Mouse (Mus musculus) forebrain, postnatal 0 days (tissue): Measurements from ENCODE around the gene B020004J07Rik. TPM values are rescaled to one million over a fixed set of nuclear protein-coding genes. Genes with fewer than 3 reads are reported as not detected.
A peak's percentile ranks its signal among the peaks of the same experiment; 100 is the strongest.
"Not testable (repeated sequence)": the region's sequence is repeated elsewhere in the genome, so short reads cannot be mapped to it uniquely, and the experiment has no call there.

Experiments used
- ATAC-seq: fragments of 200-750 bp; cut with Nextera tagmentation; 2 replicates; pipeline ENCODE4 v1.8.0; 2017; ENCODE audit warnings: mild to moderate bottlenecking, moderate library complexity
- DNase-seq: peaks from one replicate; pipeline ENCODE4 v3.0.0-alpha.2; 2015
- H3K27ac ChIP-seq: fragments of 300-500 bp; sonication (generic); 2 replicates; pipeline ENCODE4 v1.5.1; 2014; ENCODE audit warnings: low read depth, mild to moderate bottlenecking, antibody characterized with exemption, low read length, moderate library complexity, mixed read lengths
- H3K27me3 ChIP-seq: fragments of 300-500 bp; sonication (generic); 2 replicates; pipeline ENCODE4 v1.6.1; 2014; ENCODE audit warnings: mild to moderate bottlenecking, low read length, mixed read lengths; ENCODE audit not compliant: insufficient read depth
- H3K36me3 ChIP-seq: fragments of 300-500 bp; sonication (generic); 2 replicates; pipeline ENCODE4 v1.6.1; 2014; ENCODE audit warnings: mild to moderate bottlenecking, moderate library complexity; ENCODE audit not compliant: insufficient read depth
- H3K4me1 ChIP-seq: fragments of 300-500 bp; sonication (generic); 2 replicates; pipeline ENCODE4 v1.6.1; 2014; ENCODE audit warnings: antibody characterized with exemption; ENCODE audit not compliant: insufficient read depth
- H3K4me2 ChIP-seq: fragments of 300-500 bp; sonication (generic); 2 replicates; pipeline ENCODE4 v1.6.1; 2014; ENCODE audit warnings: low read depth, mild to moderate bottlenecking, moderate library complexity
- H3K4me3 ChIP-seq: fragments of 300-500 bp; sonication (generic); 2 replicates; pipeline ENCODE4 v1.5.1; 2014; ENCODE audit warnings: low read depth, low read length, mixed read lengths
- H3K9ac ChIP-seq: fragments of 300-500 bp; sonication (generic); 2 replicates; pipeline ENCODE4 v1.6.1; 2014; ENCODE audit warnings: mild to moderate bottlenecking
- H3K9me3 ChIP-seq: fragments of 300-500 bp; sonication (generic); 2 replicates; pipeline ENCODE4 v1.6.1; 2016; ENCODE audit warnings: low read length
- CTCF ChIP-seq: sonication (generic); IDR thresholded peaks from 2 replicates; pipeline ENCODE4 v1.5.1; 2016; ENCODE audit warnings: antibody characterized with exemption, control low read depth, low read depth
- WGBS: fragments of 180-500 bp; shearing (Covaris S2); extraction: QIAGEN DNeasy Blood & Tissue Kit; methylation state at CpG from one replicate; pipeline ENCODE4 v1.1.7; 2014; 5-methylcytosine and 5-hydroxymethylcytosine counted together
- polyA plus RNA-seq: library from polyadenylated mRNA; unstranded; fragments of >200 nt; fragmentation: Nextera tagmentation; extraction: Ambion mirVana; gene quantifications from 2 replicates; pipeline ENCODE4 v1.2.1, GENCODE M21; 2015
- total RNA-seq: library from RNA; depleted of rRNA; stranded (reverse); fragments of >200 nt; gene quantifications from 2 replicates; pipeline ENCODE4 v1.2.3, GENCODE M21; 2014; rRNA removed

Gene B020004J07Rik
- not detected in 2 replicates for total RNA-seq
- polyA plus RNA-seq = not detected in 2 replicates

- H3K27me3 ChIP-seq, DNase-seq, H3K27ac ChIP-seq, H3K36me3 ChIP-seq, H3K9me3 ChIP-seq, ATAC-seq, H3K4me3 ChIP-seq, H3K4me2 ChIP-seq, H3K4me1 ChIP-seq, H3K9ac ChIP-seq: not testable (repeated sequence)
- WGBS = 94% methylated on average over 4 of the region's 4 CpGs
These were observed at the start of gene B020004J07Rik for GRCm38 (mm10) chr4:101843923-101844322. TSS of gene B020004J07Rik (minus strand) at chr4:101844023.

GRCm38 (mm10) chr4:101889377-101889776, 45.6 kb upstream of the B020004J07Rik start:
- Histone ChIP-seq H3K36me3 (no peaks in the 10 kb centered on the region), H3K4me3 (no peak overlapping the region), H3K27me3 (no peaks in the 10 kb centered on the region), H3K9ac (no peak overlapping the region), H3K4me2 (no peak overlapping the region), H3K9me3 (no peaks in the 10 kb centered on the region), H3K27ac (no peak overlapping the region), H3K4me1 (no peaks in the 10 kb centered on the region)
- TF ChIP-seq CTCF = no peak
- ATAC-seq (no peak), DNase-seq (no peak)

GRCm38 (mm10) chr4:101883641-101884040, 39.8 kb upstream of the B020004J07Rik start:
- no peak for TF ChIP-seq CTCF
- 48% methylated on average over 3 of the region's 3 CpGs for WGBS
- Histone ChIP-seq H3K4me1 (no peaks in the 10 kb centered on the region), H3K4me2 (no peak overlapping the region), H3K27ac (no peak overlapping the region), H3K9ac (no peak overlapping the region), H3K27me3 (no peaks in the 10 kb centered on the region), H3K4me3 (no peak overlapping the region), H3K36me3 (no peaks in the 10 kb centered on the region), H3K9me3 (no peaks in the 10 kb centered on the region)
- ATAC-seq (no peak), DNase-seq (no peak)

GRCm38 (mm10) chr4:101875687-101876086, 31.9 kb upstream of the B020004J07Rik start:
- H3K4me2 ChIP-seq, H3K4me1 ChIP-seq, H3K9me3 ChIP-seq, H3K36me3 ChIP-seq, ATAC-seq, H3K4me3 ChIP-seq, H3K27me3 ChIP-seq, DNase-seq, H3K9ac ChIP-seq, H3K27ac ChIP-seq: not testable (repeated sequence)
- 92% methylated on average over 15 of the region's 15 CpGs for WGBS

GRCm38 (mm10) chr4:101872031-101872430, 28.2 kb upstream of the B020004J07Rik start:
- not testable (repeated sequence) for H3K9ac ChIP-seq, H3K27me3 ChIP-seq, H3K4me2 ChIP-seq, H3K4me1 ChIP-seq, H3K36me3 ChIP-seq, H3K27ac ChIP-seq, H3K4me3 ChIP-seq, DNase-seq, ATAC-seq, H3K9me3 ChIP-seq
- 71% methylated on average over 2 of the region's 2 CpGs for WGBS

- no peaks in the 10 kb centered on the region for H3K4me1 ChIP-seq
- ATAC-seq = no peak
- H3K27me3 ChIP-seq = no peaks in the 10 kb centered on the region
- TF ChIP-seq CTCF = no peak
- no peak overlapping the region for H3K4me2 ChIP-seq
- no peaks in the 10 kb centered on the region for H3K9me3 ChIP-seq
- H3K4me3 ChIP-seq = no peak overlapping the region
- no peak overlapping the region for H3K27ac ChIP-seq
- H3K36me3 ChIP-seq = no peaks in the 10 kb centered on the region
- WGBS = 93% methylated on average over 6 of the region's 6 CpGs
- DNase-seq = no peak
- no peak overlapping the region for H3K9ac ChIP-seq
These were observed 18.5 kb upstream of the B020004J07Rik start for GRCm38 (mm10) chr4:101862289-101862688.

GRCm38 (mm10) chr4:101860873-101861272, 17.1 kb upstream of the B020004J07Rik start:
- H3K4me1 ChIP-seq = no peaks in the 10 kb centered on the region
- no peaks in the 10 kb centered on the region for H3K27me3 ChIP-seq
- no peak overlapping the region for H3K9ac ChIP-seq
- DNase-seq = peak; percentile 42
- ATAC-seq = peak; percentile 78
- no peaks in the 10 kb centered on the region for H3K9me3 ChIP-seq
- no peak overlapping the region for H3K27ac ChIP-seq
- H3K36me3 ChIP-seq = no peaks in the 10 kb centered on the region
- TF ChIP-seq CTCF = peak; percentile 70
- 48% methylated on average over 6 of the region's 6 CpGs for WGBS
- no peak overlapping the region for H3K4me3 ChIP-seq
- H3K4me2 ChIP-seq = no peak overlapping the region

GRCm38 (mm10) chr4:101850908-101851307, 7.1 kb upstream of the B020004J07Rik start:
- H3K4me3 ChIP-seq = no peak overlapping the region
- no peaks in the 10 kb centered on the region for H3K36me3 ChIP-seq
- H3K4me2 ChIP-seq = no peak overlapping the region
- WGBS = 63% methylated on average over 2 of the region's 2 CpGs
- no peaks in the 10 kb centered on the region for H3K27me3 ChIP-seq
- H3K9ac ChIP-seq = no peak overlapping the region
- no peaks in the 10 kb centered on the region for H3K4me1 ChIP-seq
- no peak for ATAC-seq
- H3K9me3 ChIP-seq = no peaks in the 10 kb centered on the region
- no peak for DNase-seq
- TF ChIP-seq CTCF = 0 out of 2 replicates have a peak, but pooled peaks have one; percentile 9
- no peak overlapping the region for H3K27ac ChIP-seq

Other genes with a start within 250 kb of the B020004J07Rik start
- 74.8 and 78.8 TPM in 2 replicates for gene Leprot, start 196.3 kb downstream of the B020004J07Rik start, total RNA-seq
- 89.0 and 98.3 TPM in 2 replicates for gene Leprot, start 196.3 kb downstream of the B020004J07Rik start, polyA plus RNA-seq
- gene Lepr, start 126.6 kb downstream of the B020004J07Rik start, total RNA-seq = 5.2 and 6.9 TPM in 2 replicates
- 2.8 and 3.8 TPM in 2 replicates for gene Lepr, start 126.6 kb downstream of the B020004J07Rik start, polyA plus RNA-seq
- gene C130073F10Rik, start 49.8 kb upstream of the B020004J07Rik start, total RNA-seq = not detected in 2 replicates
- not detected in 2 replicates for gene C130073F10Rik, start 49.8 kb upstream of the B020004J07Rik start, polyA plus RNA-seq
- not detected in 2 replicates for gene Gm12800, start 65.1 kb upstream of the B020004J07Rik start, total RNA-seq
- gene Gm12800, start 65.1 kb upstream of the B020004J07Rik start, polyA plus RNA-seq = not detected in 2 replicates
- not detected in 2 replicates for gene Gm12794, start 96.4 kb upstream of the B020004J07Rik start, total RNA-seq
- not detected in 2 replicates for gene Gm12794, start 96.4 kb upstream of the B020004J07Rik start, polyA plus RNA-seq
- not detected in 2 replicates for gene Gm12790, start 137.0 kb upstream of the B020004J07Rik start, total RNA-seq
- not detected in 2 replicates for gene Gm12790, start 137.0 kb upstream of the B020004J07Rik start, polyA plus RNA-seq
- not detected in 2 replicates for gene Gm12789, start 142.6 kb upstream of the B020004J07Rik start, total RNA-seq
- not detected in 2 replicates for gene Gm12789, start 142.6 kb upstream of the B020004J07Rik start, polyA plus RNA-seq
- 62.9 and 76.2 TPM in 2 replicates for gene Pde4b, start 243.5 kb upstream of the B020004J07Rik start, total RNA-seq
- gene Pde4b, start 243.5 kb upstream of the B020004J07Rik start, polyA plus RNA-seq = 37.7 and 49.7 TPM in 2 replicates